Mouse (Mus musculus) left cerebral cortex, postnatal 36 days (tissue): Measurements from ENCODE around the gene Zfp770. TPM values are rescaled to one million over a fixed set of nuclear protein-coding genes. Genes with fewer than 3 reads are reported as not detected.

Source experiments
- DNase-seq, 2 experiments: peaks; one replicate each; pipeline ENCODE4 v3.0.0; 2021 to 2022; ENCODE audit warnings: low spot score in 2 of 2, mixed read lengths in 1 of 2
- intact Hi-C: fragments of 180-260 bp; cut with DNase I; formaldehyde crosslinking; loops from one replicate; pipeline ENCODE4 v1.15.1; 2025
- microRNA-seq: library from miRNA; unstranded; fragments of <30 nt; microRNA quantifications from one replicate; pipeline ENCODE4 v1.2.0, GENCODE M21; 2022
- total RNA-seq, 2 experiments: library from RNA; stranded (reverse); gene quantifications; 2 replicates each; pipeline ENCODE4 v1.2.3; 2021

The Zfp770 gene
- total RNA-seq, 2 experiments from 2014 or later: 22.3 to 23.8 TPM

DNA sequence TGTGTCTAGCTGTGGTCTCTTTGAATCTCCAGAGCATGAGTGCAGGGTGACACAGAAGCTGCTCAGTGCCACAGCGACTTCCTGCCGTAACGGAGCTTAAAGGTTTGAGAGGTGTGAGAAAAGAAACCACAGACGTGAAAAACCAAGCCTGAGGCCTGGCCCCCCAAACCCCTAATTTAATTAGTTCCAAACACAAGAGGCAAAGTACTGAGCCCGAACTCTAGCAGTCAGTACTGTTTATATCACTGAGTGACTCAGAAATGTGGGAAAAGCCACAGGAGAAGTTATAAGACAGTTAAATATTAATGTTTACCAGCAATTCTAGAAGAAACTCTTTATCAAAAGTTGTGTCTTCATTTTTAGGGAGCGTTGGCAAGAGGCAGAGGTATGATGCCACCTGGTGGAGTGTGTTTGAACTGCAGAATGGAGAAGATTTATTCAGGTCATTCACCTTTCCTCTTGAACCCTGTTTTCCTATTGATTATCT, 55.9 kb downstream of the Zfp770 start:
- intact Hi-C loops: loop anchor here (1.0 kb wide), 1 partner anchor 279 kb away; no protein-coding TSS in a partner anchor
- no peak for DNase-seq

DNA sequence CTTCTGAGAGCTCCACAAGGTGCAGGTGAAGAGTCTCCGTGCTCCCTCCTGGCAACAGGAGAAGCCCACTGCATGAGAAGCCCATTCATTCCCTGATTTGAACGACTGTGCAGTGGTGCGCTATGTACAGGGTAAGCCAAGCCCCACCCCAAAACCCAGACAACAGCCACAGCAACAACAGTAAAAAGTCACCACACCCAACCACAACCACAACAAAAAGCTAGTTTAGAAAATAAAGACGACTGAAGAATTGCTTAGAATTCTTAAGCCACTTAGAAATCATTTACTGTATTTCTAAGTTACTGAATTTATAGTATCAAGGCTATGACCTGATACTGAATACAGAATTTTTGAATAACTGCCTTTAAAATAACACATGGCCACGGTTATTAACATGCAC, 56.4 kb downstream of the Zfp770 start:
- no peak for DNase-seq
- intact Hi-C loops: loop anchor here (1.0 kb wide), 1 partner anchor 279 kb away; no protein-coding TSS in a partner anchor

DNA sequence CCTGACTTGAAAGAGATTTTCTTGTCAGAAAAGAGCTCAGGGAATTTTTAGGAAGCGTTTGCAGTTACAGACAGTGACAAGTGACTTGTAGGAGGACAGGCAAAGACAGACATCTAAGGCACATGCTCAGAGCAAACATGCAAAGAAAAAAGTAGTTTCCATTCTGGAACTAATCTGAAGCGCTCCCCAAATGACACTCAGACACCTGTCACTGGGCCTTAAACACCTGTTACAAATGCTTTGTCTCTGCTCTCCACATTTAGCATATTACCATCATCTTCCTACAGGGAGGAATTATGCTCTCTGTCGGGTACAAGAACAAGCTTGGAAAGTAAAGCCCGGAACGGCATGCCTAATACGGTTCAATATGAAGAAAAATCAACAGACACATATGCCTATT, 57.4 kb downstream of the Zfp770 start:
- intact Hi-C loops: no loop called here
- DNase-seq: no peak

Small RNA genes lying within 50 kb of the gene (microRNA-seq; reads per million reads assigned to microRNA genes)
- gene Mir7002: not detected

Other genes starting within 250 kb of the Zfp770 start
- 1 to 10 TPM; 5.8 to 7.3 TPM for gene Gjd2, start 187.8 kb downstream of the Zfp770 start, total RNA-seq
- gene Actc1, start 147.9 kb downstream of the Zfp770 start, total RNA-seq: not detected
- 10 to 100 TPM; 29.1 to 35.4 TPM for gene Aqr, start 14.4 kb downstream of the Zfp770 start, total RNA-seq